Mouse (Mus musculus) CH12.LX (cell line): ENCODE measurements at regions not wholly inside any gene's neighbourhood (a gene's known extent, or its start where the extent isn't known, plus 50 kb on each side); places are given as distances from the start of the nearest gene placed in this dataset.

Experiments
- DNase-seq: peaks from one replicate; pipeline ENCODE4 v3.0.0-alpha.2; 2013; ENCODE audit errors: extremely low read depth
- H3K27ac ChIP-seq: 2 replicates; pipeline ENCODE4 v1.5.1; 2012; ENCODE audit warnings: low read depth, mild to moderate bottlenecking, control low read depth, moderate library complexity; ENCODE audit not compliant: insufficient read depth
- H3K27me3 ChIP-seq: replicated peaks from 2 replicates; pipeline ENCODE3; 2012; ENCODE audit warnings: inconsistent platforms
- H3K36me3 ChIP-seq, 2 experiments: replicated peaks in 1 of 2; 2 replicates each; pipeline versions ENCODE3 to v1.6.1; 2012; ENCODE audit warnings: inconsistent platforms in 1 of 2, low read length in 1 of 2, mild to moderate bottlenecking in 1 of 2, mixed read lengths in 1 of 2, moderate library complexity in 1 of 2; ENCODE audit not compliant: control insufficient read depth in 1 of 2, insufficient read depth in 1 of 2
- H3K4me1 ChIP-seq, 2 experiments: 2 replicates each; pipeline ENCODE4 v1.6.1; 2012; ENCODE audit warnings: inconsistent platforms in 1 of 2, moderate library complexity in 1 of 2; ENCODE audit not compliant: insufficient read depth in 2 of 2, control insufficient read depth in 1 of 2
- H3K4me2 ChIP-seq: 2 replicates; pipeline ENCODE4 v1.6.1; 2012; ENCODE audit warnings: low read depth, mild to moderate bottlenecking, control low read depth; ENCODE audit not compliant: poor library complexity, insufficient read depth, severe bottlenecking
- H3K4me3 ChIP-seq, 3 experiments: fragments of 150-350 bp in 1 of 3; sonication (generic) in 1 of 3; replicated peaks in 1 of 3; 2 replicates each; pipeline versions ENCODE3 to v1.5.1; 2011 to 2012; ENCODE audit warnings: low read depth in 2 of 3, low read length in 2 of 3, mild to moderate bottlenecking in 2 of 3, moderate library complexity in 2 of 3, control low read depth in 1 of 3, improper control_type of control experiment in 1 of 3, inconsistent platforms in 1 of 3, mixed read lengths in 1 of 3; ENCODE audit not compliant: poor library complexity in 1 of 3
- H3K79me2 ChIP-seq: replicated peaks from 2 replicates; pipeline ENCODE4 v1.6.1; 2012; ENCODE audit warnings: mild to moderate bottlenecking, moderate library complexity; ENCODE audit not compliant: control insufficient read depth, poor library complexity, insufficient read depth, severe bottlenecking; ENCODE audit errors: extremely low read depth
- H3K9ac ChIP-seq: 2 replicates; pipeline ENCODE4 v1.6.1; 2012; ENCODE audit warnings: low read depth, mild to moderate bottlenecking, control low read depth, moderate library complexity; ENCODE audit not compliant: insufficient read depth
- H3K9me3 ChIP-seq: replicated peaks from 2 replicates; pipeline ENCODE3; 2012; ENCODE audit warnings: low read length, inconsistent platforms, mixed read lengths
- BHLHE40 ChIP-seq: IDR thresholded peaks from 2 replicates; pipeline ENCODE4 v1.6.1; 2011; ENCODE audit warnings: mild to moderate bottlenecking, low read depth, low read length, improper control_type of control experiment
- CHD1 ChIP-seq: IDR thresholded peaks from 2 replicates; pipeline ENCODE4 v1.6.1; 2012; ENCODE audit warnings: low read depth, low read length, improper control_type of control experiment, inconsistent platforms
- CHD2 ChIP-seq: IDR thresholded peaks from 2 replicates; pipeline ENCODE4 v1.6.1; 2011; ENCODE audit warnings: low read length, improper control_type of control experiment
- CTCF ChIP-seq, 2 experiments: IDR thresholded peaks in 1 of 2; conservative IDR thresholded peaks in 1 of 2; 2 replicates each; pipeline ENCODE4 v1.5.1; 2011 to 2012; ENCODE audit warnings: low read depth in 2 of 2, low read length in 2 of 2, improper control_type of control experiment in 1 of 2, inconsistent platforms in 1 of 2, mild to moderate bottlenecking in 1 of 2, moderate library complexity in 1 of 2
- EP300 ChIP-seq: IDR thresholded peaks from 2 replicates; pipeline ENCODE4 v1.6.1; 2011; ENCODE audit warnings: low read length, improper control_type of control experiment
- ETS1 ChIP-seq: conservative IDR thresholded peaks from 2 replicates; pipeline ENCODE4 v1.6.1; 2012; ENCODE audit warnings: low read depth, mild to moderate bottlenecking, inconsistent platforms, low read length, improper control_type of control experiment, moderate library complexity
- GABPA ChIP-seq: IDR thresholded peaks from 2 replicates; pipeline ENCODE4 v1.6.1; 2012; ENCODE audit warnings: low read depth, low read length, improper control_type of control experiment, inconsistent platforms; ENCODE audit not compliant: insufficient replicate concordance
- HCFC1 ChIP-seq: IDR thresholded peaks from 2 replicates; pipeline ENCODE4 v1.6.1; 2012; ENCODE audit warnings: low read depth, mild to moderate bottlenecking, inconsistent platforms, low read length, improper control_type of control experiment
- IRF4 ChIP-seq: IDR thresholded peaks from 2 replicates; pipeline ENCODE4 v1.6.1; 2014; ENCODE audit warnings: low read depth, mild to moderate bottlenecking, inconsistent platforms, low read length, improper control_type of control experiment
- JUND ChIP-seq: conservative IDR thresholded peaks from 2 replicates; pipeline ENCODE4 v1.6.1; 2011; ENCODE audit warnings: low read depth, low read length, improper control_type of control experiment
- KAT2A ChIP-seq: IDR thresholded peaks from 2 replicates; pipeline ENCODE4 v1.6.1; 2012; ENCODE audit warnings: low read length, improper control_type of control experiment, inconsistent platforms; ENCODE audit not compliant: insufficient replicate concordance
- MAX ChIP-seq: IDR thresholded peaks from 2 replicates; pipeline ENCODE4 v1.6.1; 2011; ENCODE audit warnings: low read length, improper control_type of control experiment
- MAZ ChIP-seq: IDR thresholded peaks from 2 replicates; pipeline ENCODE4 v1.6.1; 2012; ENCODE audit warnings: low read depth, mild to moderate bottlenecking, inconsistent platforms, low read length, improper control_type of control experiment, moderate library complexity
- MEF2A ChIP-seq: IDR thresholded peaks from 2 replicates; pipeline ENCODE4 v1.6.1; 2014; ENCODE audit warnings: low read depth, mild to moderate bottlenecking, inconsistent platforms, low read length, improper control_type of control experiment, borderline replicate concordance
- MYC ChIP-seq: IDR thresholded peaks from 2 replicates; pipeline ENCODE4 v1.6.1; 2011; ENCODE audit warnings: low read depth, mild to moderate bottlenecking, improper control_type of control experiment, low read length
- NELFE ChIP-seq: IDR thresholded peaks from 2 replicates; pipeline ENCODE4 v1.6.1; 2011; ENCODE audit warnings: low read depth, low read length, improper control_type of control experiment
- PAX5 ChIP-seq: IDR thresholded peaks from 2 replicates; pipeline ENCODE4 v1.6.1; 2012; ENCODE audit warnings: low read length, inconsistent platforms, mixed read lengths
- POLR2A ChIP-seq: IDR thresholded peaks from 2 replicates; pipeline ENCODE4 v1.6.1; 2011; ENCODE audit warnings: low read depth, mild to moderate bottlenecking, improper control_type of control experiment, low read length
- POLR2AphosphoS2 ChIP-seq: IDR thresholded peaks from 2 replicates; pipeline ENCODE4 v1.6.1; 2011; ENCODE audit warnings: low read depth, low read length, improper control_type of control experiment
- RAD21 ChIP-seq: IDR thresholded peaks from 2 replicates; pipeline ENCODE4 v1.6.1; 2011; ENCODE audit warnings: low read depth, mild to moderate bottlenecking, low read length, improper control_type of control experiment, moderate library complexity
- SIN3A ChIP-seq: IDR thresholded peaks from 2 replicates; pipeline ENCODE4 v1.6.1; 2012; ENCODE audit warnings: low read length, improper control_type of control experiment, inconsistent platforms
- TCF12 ChIP-seq: IDR thresholded peaks from 2 replicates; pipeline ENCODE4 v1.6.1; 2014; ENCODE audit warnings: low read depth, mild to moderate bottlenecking, inconsistent platforms, low read length, improper control_type of control experiment
- UBTF ChIP-seq: IDR thresholded peaks from 2 replicates; pipeline ENCODE4 v1.6.1; 2012; ENCODE audit warnings: low read depth, mild to moderate bottlenecking, inconsistent platforms, low read length, improper control_type of control experiment, moderate library complexity
- USF2 ChIP-seq: conservative IDR thresholded peaks from 2 replicates; pipeline ENCODE4 v1.6.1; 2011; ENCODE audit warnings: low read depth, low read length, improper control_type of control experiment
- ZMIZ1 ChIP-seq: IDR thresholded peaks from 2 replicates; pipeline ENCODE4 v1.6.1; 2012; ENCODE audit warnings: low read depth, mild to moderate bottlenecking, inconsistent platforms, low read length, improper control_type of control experiment
- dilution Hi-C: fragments of 300-500 bp; cut with MboI; formaldehyde crosslinking; loops from 2 replicates; pipeline ENCODE4 v1.14.3; 2020; ENCODE audit warnings: low sequenced_read_pairs; ENCODE audit not compliant: extremely low pct_unique_long_range_greater_than_20kb, extremely low pct_ligation_motif_present
- in situ Hi-C: fragments of 300-500 bp; cut with MboI; formaldehyde crosslinking; loops from 3 replicates; pipeline ENCODE4 v1.14.3; 2019; ENCODE audit warnings: low sequenced_read_pairs, low pct_ligation_motif_present, low pct_unique_long_range_greater_than_20kb, mixed read lengths

- peak; percentile 22 for DNase-seq
- Histone ChIP-seq H3K27ac (no peak overlapping the region), H3K4me2 (no peak overlapping the region), H3K9ac (no peak overlapping the region), H3K27me3 (no peaks in the 10 kb centered on the region), H3K36me3 (no peaks in the 10 kb centered on the region), H3K79me2 (no peaks in the 10 kb centered on the region), H3K9me3 (no peaks in the 10 kb centered on the region), H3K4me1 (peaks cover 4 to 37% of the 10 kb centered on the region in 2 experiments; a peak in 3 of 4 replicates), H3K4me3 (no peak overlapping the region)
- dilution Hi-C loops = no loop called here
- in situ Hi-C loops = no loop called here
- TF ChIP-seq USF2 (no peak), SIN3A (no peak), MAX (no peak), BHLHE40 (no peak), UBTF (no peak), TCF12 (no peak), CTCF (conservative IDR thresholded peaks at IDR 0.05 in 1 of 2, IDR thresholded peaks at IDR 0.05 in 1 of 2; ENCODE audit: low read depth in 2 of 2, low read length in 2 of 2) (no peak), KAT2A (no peak), RAD21 (no peak), PAX5 (no peak), NELFE (no peak), ETS1 (no peak), MEF2A (no peak), HCFC1 (no peak), CHD2 (no peak), ZMIZ1 (no peak), MAZ (no peak)
These were observed 73.8 kb upstream of the Mkln1 start for GRCm38 (mm10) chr6:31324717-31325116.

GRCm38 (mm10) chr6:31325621-31326020 is 72.9 kb upstream of the Mkln1 start:
- no peak overlapping the region for H3K9ac ChIP-seq
- no peaks in the 10 kb centered on the region for H3K27me3 ChIP-seq
- no peak overlapping the region for H3K4me3 ChIP-seq
- H3K79me2 ChIP-seq = no peaks in the 10 kb centered on the region
- H3K9me3 ChIP-seq = no peaks in the 10 kb centered on the region
- no peak overlapping the region for H3K27ac ChIP-seq
- TF ChIP-seq POLR2A (no peak), MYC (no peak), JUND (no peak), EP300 (no peak), USF2 (no peak), ETS1 (no peak), POLR2AphosphoS2 (no peak), GABPA (no peak), CHD1 (no peak), IRF4 (no peak)
- TF ChIP-seq, all 38 proteins: peak for 0
- in situ Hi-C loops (no loop called here), dilution Hi-C loops (no loop called here)
- H3K4me1 ChIP-seq = peaks cover 4 to 40% of the 10 kb centered on the region in 2 experiments; a peak in 3 of 4 replicates
- no peak for DNase-seq
- H3K36me3 ChIP-seq = no peaks in the 10 kb centered on the region
- no peak overlapping the region for H3K4me2 ChIP-seq
